Mouse (Mus musculus) spleen, adult 2 months (tissue): ENCODE data around the gene Yars.
"Not testable (repeated sequence)": the region's sequence is repeated elsewhere in the genome, so short reads cannot be mapped to it uniquely, and the experiment has no call there.

Experiments
- CTCF ChIP-seq: fragments of 200-500 bp; IDR thresholded peaks from 2 replicates; pipeline ENCODE4 v1.5.1; 2011; ENCODE audit warnings: mild to moderate bottlenecking, inconsistent platforms; ENCODE audit not compliant: insufficient read depth, insufficient read length, insufficient replicate concordance; ENCODE audit errors: extremely low read depth
- POLR2A ChIP-seq: fragments of 200-500 bp; IDR thresholded peaks from 2 replicates; pipeline ENCODE4 v1.6.1; 2011; ENCODE audit warnings: low read depth, low read length, inconsistent platforms

DNA sequence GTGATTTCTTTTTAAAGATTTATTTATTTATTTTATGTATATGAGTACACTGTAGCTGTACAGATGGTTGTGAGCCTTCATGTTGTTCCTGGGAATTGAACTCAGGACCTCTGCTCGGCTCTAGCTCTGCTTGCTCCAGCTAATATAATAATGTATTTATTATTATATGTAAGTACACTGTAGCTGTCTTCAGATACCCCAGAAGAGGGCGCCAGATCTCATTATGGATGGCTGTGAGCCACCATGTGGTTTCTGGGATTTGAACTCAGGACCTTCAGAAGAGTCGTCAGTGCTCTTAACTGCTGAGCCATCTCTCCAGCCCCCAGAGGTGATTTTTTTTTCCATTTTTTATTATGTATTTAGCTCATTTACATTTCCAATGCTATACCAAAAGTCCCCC, 22.9 kb downstream of the Yars start:
- TF ChIP-seq CTCF, POLR2A: not testable (repeated sequence)
